Mouse (Mus musculus) E14TG2a.4 (cell line): Measurements from ENCODE around the gene Tmem59.

Experiments used
- CTCF ChIP-seq: conservative IDR thresholded peaks from 2 replicates; pipeline ENCODE4 v1.5.1; 2014; ENCODE audit warnings: low read length
- NANOG ChIP-seq: IDR thresholded peaks from 2 replicates; pipeline ENCODE4 v1.6.1; 2014; ENCODE audit warnings: borderline replicate concordance, low read length, mixed read lengths

DNA sequence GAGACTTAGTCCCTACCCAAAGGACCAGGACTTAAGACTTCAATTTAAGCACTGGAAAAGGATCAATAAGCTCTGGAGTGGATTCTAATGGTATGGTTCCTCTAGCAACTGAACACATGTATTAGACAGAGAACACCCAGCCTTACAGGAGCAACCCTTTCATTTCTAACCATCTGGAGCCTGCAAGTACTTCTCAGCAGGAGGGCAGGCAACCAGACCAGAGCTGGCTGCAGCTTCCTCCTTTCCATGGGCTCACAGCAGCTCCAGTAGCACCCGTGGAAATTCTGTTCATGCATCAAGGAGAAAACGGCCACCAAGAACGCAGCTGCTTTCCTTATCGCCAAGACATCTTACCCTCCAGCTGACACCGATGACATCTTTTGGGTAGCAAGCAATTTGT, 42.5 kb upstream of the Tmem59 start:
- TF ChIP-seq NANOG, result no peak
- TF ChIP-seq CTCF, result no peak
